Mouse (Mus musculus) brain, embryonic 14.5 days (tissue): ENCODE results near the gene Sept8. TPM values are rescaled to one million over a fixed set of nuclear protein-coding genes. Genes with fewer than 3 reads are reported as not detected.
A peak's percentile ranks its signal among the peaks of the same experiment; 100 is the strongest.

Source experiments
- DNase-seq: peaks from one replicate; pipeline ENCODE4 v3.0.0-alpha.2; 2011; ENCODE audit warnings: low read depth
- CTCF ChIP-seq: fragments of 200-500 bp; IDR thresholded peaks from 2 replicates; pipeline ENCODE4 v1.5.1; 2012; ENCODE audit warnings: inconsistent platforms, mild to moderate bottlenecking, moderate library complexity, borderline replicate concordance; ENCODE audit not compliant: insufficient read depth, insufficient read length; ENCODE audit errors: extremely low read depth
- POLR2A ChIP-seq: fragments of 200-500 bp; IDR thresholded peaks from 2 replicates; pipeline ENCODE4 v1.6.1; 2012; ENCODE audit warnings: mild to moderate bottlenecking, inconsistent platforms, borderline replicate concordance; ENCODE audit not compliant: poor library complexity, insufficient read depth, insufficient read length, severe bottlenecking; ENCODE audit errors: extremely low read depth
- polyA plus RNA-seq: library from polyadenylated mRNA; depleted of rRNA; stranded (reverse); fragments of >200 nt; gene quantifications from 2 replicates; pipeline ENCODE4 v1.2.3, GENCODE M21; 2012

Gene Sept8
- polyA plus RNA-seq, 1 experiment, result 38.4 TPM

DNA sequence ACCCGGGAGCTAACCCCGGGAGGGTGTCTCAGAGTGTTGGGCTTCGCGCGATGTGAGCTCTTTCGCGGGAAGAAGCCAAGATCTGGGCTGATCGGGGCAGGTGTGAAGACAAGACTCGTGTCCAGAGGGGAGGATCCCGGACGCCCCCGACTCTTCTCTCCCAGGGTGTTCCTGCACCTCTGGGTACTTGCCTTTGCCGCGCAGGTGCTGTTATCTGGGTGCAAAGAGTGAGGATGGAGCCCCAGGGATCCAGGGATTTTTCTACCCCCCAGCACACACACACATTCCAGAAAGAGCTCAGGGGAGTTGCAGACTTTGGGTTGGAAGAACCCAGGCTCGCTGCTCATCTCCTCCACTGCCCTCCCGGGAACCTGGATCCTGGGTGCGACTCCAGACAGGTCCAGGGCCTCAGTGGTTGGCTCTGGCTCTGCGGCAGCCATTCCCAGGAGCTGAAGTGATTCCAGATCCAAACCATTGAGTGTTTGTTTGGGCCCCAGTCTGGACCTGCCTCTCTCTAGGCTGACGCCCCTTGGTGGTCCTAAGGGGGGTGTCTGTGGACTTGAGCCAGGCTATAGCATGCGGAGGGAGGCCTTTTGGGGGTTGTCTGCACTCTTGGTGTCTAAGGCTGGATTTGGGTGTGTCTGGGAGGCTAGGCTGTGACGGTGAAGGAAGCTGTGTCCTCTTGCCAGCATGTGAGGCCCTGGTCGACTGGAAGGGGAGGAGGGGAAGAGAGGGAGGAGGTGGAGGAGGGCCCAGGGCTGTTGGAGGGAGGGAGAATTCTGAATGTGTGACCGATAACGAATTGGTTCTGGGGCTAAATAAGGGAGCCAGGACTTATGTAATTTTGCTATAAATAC, 1.3 kb downstream of the Sept8 start:
- DNase-seq, result peak; percentile 68
- no peak for TF ChIP-seq CTCF

- DNase-seq, result peak; percentile 28
- TF ChIP-seq CTCF (no peak), POLR2A (no peak)
Observed at GRCm38 (mm10) chr11:53521120-53521820, 2.2 kb downstream of the Sept8 start.

- no peak for DNase-seq
- no peak for TF ChIP-seq POLR2A
- TF ChIP-seq CTCF, result no peak
Observed at GRCm38 (mm10) chr11:53521821-53522131, 2.7 kb downstream of the Sept8 start.

GRCm38 (mm10) chr11:53522362-53522761, 3.3 kb downstream of the Sept8 start:
- DNase-seq, result no peak
- TF ChIP-seq CTCF (no peak), POLR2A (no peak)

DNA sequence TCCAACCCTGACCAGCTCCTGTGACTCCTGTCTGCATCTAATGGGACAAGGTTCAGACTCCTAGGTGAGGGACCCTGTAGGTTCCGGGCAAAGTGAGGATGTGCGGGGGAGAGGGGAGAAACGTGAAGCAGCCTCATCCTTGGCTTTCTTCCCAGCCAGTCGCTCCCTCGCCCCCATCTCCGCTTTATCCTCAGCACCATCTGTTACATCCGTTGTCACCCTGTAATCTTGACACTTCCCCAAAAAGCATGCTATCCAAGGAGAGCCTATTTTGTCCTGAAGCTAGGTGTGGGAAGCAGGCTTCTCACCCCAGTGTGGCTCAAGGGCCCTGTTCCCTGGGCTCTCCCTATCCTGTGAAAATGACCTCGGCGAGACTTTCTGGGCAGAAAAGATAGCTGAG, 3.9 kb downstream of the Sept8 start:
- peak; percentile 58 for DNase-seq
- TF ChIP-seq POLR2A (no peak), CTCF (no peak)

- TF ChIP-seq CTCF (no peak), POLR2A (no peak)
Observed at GRCm38 (mm10) chr11:53523545-53524405, 4.7 kb downstream of the Sept8 start.

DNA sequence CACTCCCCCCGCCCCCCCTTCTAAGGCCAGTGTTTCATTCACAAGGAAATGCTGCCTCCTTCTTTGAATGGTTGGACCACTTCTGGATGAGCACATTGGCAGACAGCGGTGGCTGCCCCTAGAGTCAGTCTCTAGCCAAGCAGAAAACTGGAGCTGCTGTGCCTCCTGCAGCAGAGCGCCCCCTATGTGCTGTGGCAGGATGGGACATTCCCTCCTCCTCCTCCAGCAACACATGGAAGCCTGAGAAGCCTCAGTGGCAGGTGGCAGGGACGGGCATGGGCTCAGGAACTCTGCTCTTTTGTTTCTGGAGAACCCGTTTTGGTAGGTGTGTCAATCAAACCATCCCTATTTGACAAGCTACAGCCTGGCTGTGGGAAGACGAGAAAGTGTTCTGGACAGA, 5.8 kb downstream of the Sept8 start:
- TF ChIP-seq CTCF, result peak; percentile 19; the same call in 1 of the 2 replicates
- no peak for TF ChIP-seq POLR2A
- DNase-seq, result no peak

More at GRCm38 (mm10) chr11:53523545-53524405, 4.7 kb downstream of the Sept8 start:
- no peak for DNase-seq

DNA sequence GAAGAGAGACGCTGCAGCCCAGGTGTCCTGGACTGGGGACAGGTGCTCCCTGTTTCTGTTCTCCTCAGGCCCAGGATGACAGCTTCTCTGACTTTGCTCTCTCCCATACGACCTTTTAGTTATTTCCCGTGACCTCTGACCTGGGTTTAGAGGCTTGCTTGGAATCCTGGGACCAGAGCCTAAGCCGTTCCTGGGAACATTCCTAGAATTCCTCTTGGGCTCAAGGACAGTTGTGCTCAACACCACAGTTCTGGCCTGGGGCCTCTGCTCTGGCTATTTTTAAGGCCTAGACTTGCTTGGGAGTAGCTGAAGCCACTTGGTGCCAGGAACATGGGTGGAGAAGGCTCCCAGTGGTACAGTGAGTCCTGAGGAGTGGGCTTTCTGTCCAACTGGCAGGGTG, 6.4 kb downstream of the Sept8 start:
- DNase-seq, result no peak
- TF ChIP-seq POLR2A (no peak), CTCF (no peak)

GRCm38 (mm10) chr11:53528397-53529252, 9.6 kb downstream of the Sept8 start:
- DNase-seq, result no peak
- TF ChIP-seq CTCF (no peak), POLR2A (no peak)

GRCm38 (mm10) chr11:53529253-53529557, 10.1 kb downstream of the Sept8 start:
- TF ChIP-seq CTCF (no peak), POLR2A (no peak)
- peak; percentile 31 for DNase-seq
